Mouse (Mus musculus) kidney, adult 10 weeks (tissue): ENCODE results near the gene Ccdc163. TPM values are rescaled to one million over a fixed set of nuclear protein-coding genes. Genes with fewer than 3 reads are reported as not detected.

Experiments
- polyA plus RNA-seq: library from polyadenylated mRNA; stranded (reverse); fragments of 350-450 nt; fragmentation: Illumina TruSeq; extraction: RNeasy Lipid Tissue Mini Kit (QIAGEN cat#74804); gene quantifications from one replicate; pipeline ENCODE4 v1.2.3, GENCODE M21; 2014; ENCODE audit warnings: low read depth, low replicate concordance

The Ccdc163 gene
- 13.3 TPM for polyA plus RNA-seq

DNA sequence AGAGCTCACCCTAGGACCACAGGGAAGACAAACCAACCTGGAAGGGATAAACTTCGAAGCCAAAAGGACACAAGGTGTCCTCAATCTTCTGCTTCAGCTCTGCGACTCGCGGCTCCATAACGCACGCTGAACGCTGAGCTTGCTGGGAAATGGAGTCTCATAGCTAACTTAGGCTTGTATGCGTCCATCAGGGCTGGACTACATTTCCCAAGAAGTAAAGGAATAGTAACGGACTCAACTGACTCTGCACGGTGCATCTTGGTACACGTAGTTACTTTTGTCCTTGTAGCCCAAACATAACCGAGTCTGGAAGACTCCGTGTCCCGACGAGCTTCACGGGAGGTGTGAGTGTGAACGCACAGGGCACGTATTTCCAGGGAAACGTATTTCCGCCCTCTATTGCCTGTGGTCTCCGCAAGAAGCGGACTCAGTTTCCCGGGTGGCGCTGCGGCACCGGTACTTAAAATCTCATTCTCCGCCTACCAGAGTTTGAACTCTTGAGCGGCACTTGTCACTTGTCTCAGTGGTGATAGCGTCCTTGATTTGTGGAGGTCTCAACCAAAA, at the start of gene Ccdc163, which contains the start of gene Mmachc:
Gene Ccdc163, plus strand, starts transcription at position 309 of the 564 bp plus-strand sequence.
Gene Mmachc, minus strand, starts transcription at position 206 of the 564 bp plus-strand sequence.

DNA sequence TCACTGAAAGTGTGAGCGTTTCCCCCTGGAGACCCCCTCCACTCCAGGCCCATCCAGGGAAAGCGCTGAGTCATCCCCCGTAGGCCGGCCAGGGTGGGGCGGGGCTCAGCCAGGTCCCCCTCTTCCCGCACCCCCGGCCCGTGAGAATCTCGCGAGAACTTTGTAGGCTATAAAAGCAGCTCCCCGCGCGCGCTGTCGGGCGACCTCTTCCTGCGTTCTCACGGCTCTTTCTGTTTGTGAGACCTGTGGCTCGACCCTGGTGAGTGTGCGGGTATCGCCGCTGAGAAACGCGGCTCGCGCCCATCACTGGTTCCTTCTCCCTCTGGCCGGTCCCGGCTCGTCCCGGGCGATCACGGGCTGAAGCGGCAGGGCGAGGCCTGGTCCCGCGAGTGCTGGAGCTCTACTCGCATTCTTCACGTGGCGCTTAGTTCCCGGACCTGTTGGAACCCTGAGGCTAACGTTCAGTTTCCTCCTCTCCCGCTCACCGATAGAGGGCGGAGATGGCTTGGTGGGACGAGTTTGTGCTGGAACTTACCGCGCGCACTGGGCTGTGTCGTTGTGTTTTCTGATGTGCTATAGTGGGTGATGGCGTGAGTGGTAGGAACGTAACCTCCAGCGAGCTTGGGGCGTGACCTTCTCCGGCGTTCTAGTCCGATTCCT, 22.8 kb upstream of the Ccdc163 start, which contains the start of gene Prdx1:
Gene Prdx1, plus strand, starts transcription at position 143 of the 660 bp plus-strand sequence.

DNA sequence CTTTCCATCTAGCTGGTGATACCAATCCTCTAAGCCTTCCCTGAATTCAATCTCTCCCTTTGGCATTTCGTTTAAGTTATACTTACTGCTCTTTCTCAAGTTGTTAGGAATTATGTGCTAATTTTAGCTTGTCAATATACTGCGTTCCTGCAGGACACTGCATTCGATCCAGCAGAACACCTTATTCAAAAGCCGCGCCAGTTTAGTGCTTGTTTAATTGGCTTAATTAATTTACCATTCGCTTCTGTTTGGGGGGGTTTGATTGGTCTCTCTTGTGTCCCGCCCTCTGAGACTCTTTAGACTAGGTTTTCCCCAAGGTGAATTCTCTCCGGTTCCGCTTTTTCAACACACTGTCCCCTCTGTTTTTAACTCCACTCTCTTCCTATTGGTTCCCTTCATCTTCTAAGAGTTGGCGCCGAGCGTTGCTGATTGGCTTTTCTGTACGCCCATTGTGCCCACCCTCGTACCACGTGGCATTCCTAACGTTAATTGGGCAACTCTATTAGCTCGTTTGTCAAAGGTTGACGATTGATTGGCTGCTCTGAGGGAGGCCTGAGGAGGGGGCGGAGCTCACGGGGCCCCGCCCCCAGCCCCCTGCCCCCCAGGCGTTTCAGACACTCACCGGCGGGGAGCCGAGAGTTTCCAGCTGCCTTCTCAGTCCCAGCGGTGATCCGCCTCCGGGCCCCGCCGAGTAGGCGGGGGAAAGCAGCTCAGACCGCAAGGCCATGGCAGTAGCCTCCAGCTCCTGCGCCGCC, 12.2 kb downstream of the Ccdc163 start, which contains the start of gene Tesk2:
Gene Tesk2, plus strand, starts transcription at position 606 of the 755 bp plus-strand sequence.

Other genes starting within 250 kb of the Ccdc163 start
- 20.3 TPM for gene Mast2, start 244.3 kb upstream of the Ccdc163 start, polyA plus RNA-seq
- gene Ipp, start 201.0 kb upstream of the Ccdc163 start, polyA plus RNA-seq, result 33.4 TPM
- gene Tmem69, start 152.6 kb upstream of the Ccdc163 start, polyA plus RNA-seq, result 99.4 TPM
- gene Gpbp1l1, start 150.9 kb upstream of the Ccdc163 start, polyA plus RNA-seq, result 64.3 TPM
- gene Ccdc17, start 111.9 kb upstream of the Ccdc163 start, polyA plus RNA-seq, result 2.7 TPM
- gene Nasp, start 80.6 kb upstream of the Ccdc163 start, polyA plus RNA-seq, result 58.1 TPM
- gene Akr1a1, start 56.8 kb upstream of the Ccdc163 start, polyA plus RNA-seq, result 2,483 TPM
- 4,968 TPM for gene Prdx1, start 23.0 kb upstream of the Ccdc163 start, polyA plus RNA-seq
- gene Mmachc, start 103 bp upstream of the Ccdc163 start, polyA plus RNA-seq, result 43.6 TPM
- gene Tesk2, start 12.4 kb downstream of the Ccdc163 start, polyA plus RNA-seq, result 7.6 TPM
- 4.4 TPM for gene Toe1, start 99.1 kb downstream of the Ccdc163 start, polyA plus RNA-seq
- 0.61 TPM for gene Mutyh, start 99.2 kb downstream of the Ccdc163 start, polyA plus RNA-seq
- gene Hpdl, start 113.2 kb downstream of the Ccdc163 start, polyA plus RNA-seq, result not detected
- 4.8 TPM for gene Zswim5, start 168.9 kb downstream of the Ccdc163 start, polyA plus RNA-seq